Mouse (Mus musculus): ENCODE measurements around the gene Apeh. TPM values are rescaled to one million over a fixed set of nuclear protein-coding genes. Genes with fewer than 3 reads are reported as not detected.

Gene Apeh
- polyA plus RNA-seq, 1 experiment = 59.0 TPM

GRCm38 (mm10) chr9:108073141-108073930 is 21.1 kb downstream of the Apeh start:
- no peak for TF ChIP-seq MAX (IDR thresholded peaks at IDR 0.05; ENCODE audit: low read depth)
- TF ChIP-seq MYOD1 (IDR thresholded peaks at IDR 0.05; ENCODE audit: control insufficient read depth in 1 of 3, insufficient read length in 2 of 3, low read depth in 2 of 3) = no peak
- no peak for TF ChIP-seq TCF3 (IDR thresholded peaks at IDR 0.05; ENCODE audit: insufficient read length, low read depth)
- TF ChIP-seq REST (IDR thresholded peaks at IDR 0.05; ENCODE audit: insufficient read depth, insufficient read length) = no peak
- TF ChIP-seq SRF (IDR thresholded peaks at IDR 0.05; ENCODE audit: control insufficient read depth, insufficient read length, low read depth) = no peak
- TF ChIP-seq USF1 (IDR thresholded peaks at IDR 0.05; ENCODE audit: low read depth) = no peak
- no peak for TF ChIP-seq E2F4 (IDR thresholded peaks at IDR 0.05; ENCODE audit: insufficient read depth)
- Histone ChIP-seq H3K4me2 (ENCODE audit: low read depth) (no peak overlapping the region), H3K79me2 (ENCODE audit: control insufficient read depth, insufficient read depth) (peaks cover under 1% of the 10 kb centered on the region), H3K27me3 (ENCODE audit: control insufficient read depth, insufficient read depth, insufficient read length) (no peaks in the 10 kb centered on the region), H3K4me3 (no peak overlapping the region), H3K36me3 (ENCODE audit: control insufficient read depth, insufficient read depth) (peaks cover 5% of the 10 kb centered on the region), H3ac (ENCODE audit: control insufficient read depth, insufficient read length) (no peak overlapping the region)

DNA sequence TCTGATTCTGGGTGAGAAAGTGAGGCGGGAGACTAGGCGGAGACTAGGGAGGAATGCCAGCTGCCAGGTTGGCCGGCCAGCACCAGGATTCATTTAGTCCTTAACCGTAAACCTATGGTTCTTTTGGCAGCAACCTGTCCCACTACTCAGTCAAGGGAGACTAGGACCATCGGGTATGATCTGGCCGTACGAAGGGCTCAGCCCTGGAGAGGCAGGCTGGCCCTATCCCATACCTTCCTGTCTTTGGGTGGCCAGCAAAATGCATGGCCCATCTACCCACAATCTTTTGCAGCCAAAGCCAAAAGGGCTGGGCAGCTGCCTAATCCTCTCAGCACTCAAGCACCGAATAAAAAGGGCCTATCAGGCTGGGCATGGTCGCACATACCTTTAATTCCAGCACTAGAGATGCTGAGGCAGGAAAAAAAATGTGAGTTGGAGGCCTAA is 21.9 kb downstream of the Apeh start:
- H3K4me3 ChIP-seq = no peak overlapping the region
- H3K4me2 ChIP-seq (ENCODE audit: low read depth) = no peak overlapping the region
- H3K36me3 ChIP-seq (ENCODE audit: control insufficient read depth, insufficient read depth) = peaks cover 5% of the 10 kb centered on the region
- no peak for TF ChIP-seq POLR2A (IDR thresholded peaks at IDR 0.05; ENCODE audit: insufficient read length, low read depth)
- no peaks in the 10 kb centered on the region for H3K27me3 ChIP-seq (ENCODE audit: control insufficient read depth, insufficient read depth, insufficient read length)
- no peak overlapping the region for H3ac ChIP-seq (ENCODE audit: control insufficient read depth, insufficient read length)
- H3K79me2 ChIP-seq (ENCODE audit: control insufficient read depth, insufficient read depth) = no peaks in the 10 kb centered on the region

DNA sequence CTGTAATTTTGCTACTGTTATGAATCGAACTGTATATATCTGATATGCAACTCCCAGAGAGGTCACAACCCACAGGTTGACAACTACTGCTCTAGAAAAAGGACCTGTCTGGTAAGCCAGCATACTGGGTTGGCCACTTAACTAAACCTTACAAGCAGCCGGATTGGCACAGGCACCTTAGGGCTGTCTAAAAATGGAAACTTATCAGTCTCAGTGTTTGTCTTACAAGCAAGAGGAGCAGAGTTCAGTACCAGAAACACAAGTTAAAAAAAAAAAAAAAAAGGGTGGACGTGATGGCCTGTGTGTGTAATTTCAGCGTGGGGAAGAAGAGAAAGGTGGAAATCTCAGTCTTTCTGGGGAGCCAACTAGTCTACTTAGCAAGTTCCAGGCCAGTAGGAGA is 22.6 kb downstream of the Apeh start:
- Histone ChIP-seq H3K36me3 (ENCODE audit: control insufficient read depth, insufficient read depth) (peaks cover 5% of the 10 kb centered on the region), H3K4me3 (no peak overlapping the region), H3K4me2 (ENCODE audit: low read depth) (no peak overlapping the region), H3ac (ENCODE audit: control insufficient read depth, insufficient read length) (no peak overlapping the region), H3K27me3 (ENCODE audit: control insufficient read depth, insufficient read depth, insufficient read length) (no peaks in the 10 kb centered on the region), H3K79me2 (ENCODE audit: control insufficient read depth, insufficient read depth) (no peaks in the 10 kb centered on the region)
- TF ChIP-seq REST (IDR thresholded peaks at IDR 0.05; ENCODE audit: insufficient read depth, insufficient read length) (no peak), TCF3 (IDR thresholded peaks at IDR 0.05; ENCODE audit: insufficient read length, low read depth) (no peak), MAX (IDR thresholded peaks at IDR 0.05; ENCODE audit: low read depth) (no peak), POLR2A (IDR thresholded peaks at IDR 0.05; ENCODE audit: insufficient read length, low read depth) (no peak), USF1 (IDR thresholded peaks at IDR 0.05; ENCODE audit: low read depth) (no peak), E2F4 (IDR thresholded peaks at IDR 0.05; ENCODE audit: insufficient read depth) (no peak), MYOD1 (IDR thresholded peaks at IDR 0.05; ENCODE audit: control insufficient read depth in 1 of 3, insufficient read length in 2 of 3, low read depth in 2 of 3) (no peak), TCF12 (IDR thresholded peaks at IDR 0.05; ENCODE audit: insufficient read depth, poor library complexity, severe bottlenecking) (no peak), CEBPB (IDR thresholded peaks at IDR 0.05; ENCODE audit: insufficient read depth, poor library complexity, severe bottlenecking) (no peak)

GRCm38 (mm10) chr9:108069529-108069928 is 24.9 kb downstream of the Apeh start:
- H3K79me2 ChIP-seq (ENCODE audit: control insufficient read depth, insufficient read depth) = no peaks in the 10 kb centered on the region
- TF ChIP-seq SRF (IDR thresholded peaks at IDR 0.05; ENCODE audit: control insufficient read depth, insufficient read length, low read depth) (no peak), REST (IDR thresholded peaks at IDR 0.05; ENCODE audit: insufficient read depth, insufficient read length) (no peak), USF1 (IDR thresholded peaks at IDR 0.05; ENCODE audit: low read depth) (no peak), CEBPB (IDR thresholded peaks at IDR 0.05; ENCODE audit: insufficient read depth, poor library complexity, severe bottlenecking) (no peak), TCF3 (IDR thresholded peaks at IDR 0.05; ENCODE audit: insufficient read length, low read depth) (no peak), POLR2AphosphoS2 (IDR thresholded peaks at IDR 0.05; ENCODE audit: insufficient read length, low read depth) (no peak), MAX (IDR thresholded peaks at IDR 0.05; ENCODE audit: low read depth) (no peak), MYOG (IDR thresholded peaks at IDR 0.05; ENCODE audit: control insufficient read depth in 1 of 3, insufficient read depth in 1 of 3, insufficient read length in 2 of 3, low read depth in 2 of 3) (no peak), E2F4 (IDR thresholded peaks at IDR 0.05; ENCODE audit: insufficient read depth) (no peak), POLR2A (IDR thresholded peaks at IDR 0.05; ENCODE audit: insufficient read length, low read depth) (no peak), TCF12 (IDR thresholded peaks at IDR 0.05; ENCODE audit: insufficient read depth, poor library complexity, severe bottlenecking) (no peak), MYOD1 (IDR thresholded peaks at IDR 0.05; ENCODE audit: control insufficient read depth in 1 of 3, insufficient read length in 2 of 3, low read depth in 2 of 3) (no peak)
- H3ac ChIP-seq (ENCODE audit: control insufficient read depth, insufficient read length) = no peak overlapping the region
- peaks cover 5% of the 10 kb centered on the region for H3K36me3 ChIP-seq (ENCODE audit: control insufficient read depth, insufficient read depth)
- no peaks in the 10 kb centered on the region for H3K27me3 ChIP-seq (ENCODE audit: control insufficient read depth, insufficient read depth, insufficient read length)
- no peak overlapping the region for H3K4me3 ChIP-seq
- H3K4me2 ChIP-seq (ENCODE audit: low read depth) = no peak overlapping the region

GRCm38 (mm10) chr9:108069007-108069406 is 25.4 kb downstream of the Apeh start:
- Histone ChIP-seq H3K27me3 (ENCODE audit: control insufficient read depth, insufficient read depth, insufficient read length) (no peaks in the 10 kb centered on the region), H3K4me3 (no peak overlapping the region), H3K4me2 (ENCODE audit: low read depth) (no peak overlapping the region), H3K79me2 (ENCODE audit: control insufficient read depth, insufficient read depth) (no peaks in the 10 kb centered on the region), H3ac (ENCODE audit: control insufficient read depth, insufficient read length) (no peak overlapping the region), H3K36me3 (ENCODE audit: control insufficient read depth, insufficient read depth) (peaks cover 5% of the 10 kb centered on the region)
- TF ChIP-seq MYOD1 (IDR thresholded peaks at IDR 0.05; ENCODE audit: control insufficient read depth in 1 of 3, insufficient read length in 2 of 3, low read depth in 2 of 3) (no peak), SRF (IDR thresholded peaks at IDR 0.05; ENCODE audit: control insufficient read depth, insufficient read length, low read depth) (no peak), TCF12 (IDR thresholded peaks at IDR 0.05; ENCODE audit: insufficient read depth, poor library complexity, severe bottlenecking) (no peak), TCF3 (IDR thresholded peaks at IDR 0.05; ENCODE audit: insufficient read length, low read depth) (no peak), USF1 (IDR thresholded peaks at IDR 0.05; ENCODE audit: low read depth) (no peak), MAX (IDR thresholded peaks at IDR 0.05; ENCODE audit: low read depth) (no peak), CEBPB (IDR thresholded peaks at IDR 0.05; ENCODE audit: insufficient read depth, poor library complexity, severe bottlenecking) (no peak), REST (IDR thresholded peaks at IDR 0.05; ENCODE audit: insufficient read depth, insufficient read length) (no peak), POLR2A (IDR thresholded peaks at IDR 0.05; ENCODE audit: insufficient read length, low read depth) (no peak), POLR2AphosphoS2 (IDR thresholded peaks at IDR 0.05; ENCODE audit: insufficient read length, low read depth) (no peak), MYOG (IDR thresholded peaks at IDR 0.05; ENCODE audit: control insufficient read depth in 1 of 3, insufficient read depth in 1 of 3, insufficient read length in 2 of 3, low read depth in 2 of 3) (no peak), E2F4 (IDR thresholded peaks at IDR 0.05; ENCODE audit: insufficient read depth) (no peak)

Data from myocyte (in vitro differentiated cells).